Mouse (Mus musculus): ENCODE measurements at regions not wholly inside any gene's neighbourhood (a gene's known extent, or its start where the extent isn't known, plus 50 kb on each side); places are given as distances from the start of the nearest gene placed in this dataset.

DNA sequence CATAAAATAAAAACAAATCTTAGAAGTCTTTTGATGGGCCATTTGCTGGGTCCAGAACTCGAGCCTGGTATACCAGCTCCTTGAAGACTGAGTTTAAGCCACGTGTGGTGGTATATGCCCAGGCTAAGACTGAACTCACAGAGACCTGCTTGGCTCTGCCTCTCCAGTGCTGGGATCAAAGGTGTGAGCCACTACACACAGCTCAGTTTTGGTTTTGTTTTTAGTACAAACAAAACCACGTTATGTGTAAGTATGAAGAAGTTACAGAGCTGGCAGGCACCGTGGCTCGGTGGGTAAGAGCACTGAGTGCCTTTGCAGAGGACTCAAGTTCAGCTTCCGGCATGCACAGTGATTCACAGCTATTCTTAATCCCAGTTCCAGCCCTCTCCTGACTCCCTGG is 75.6 kb downstream of the Wdr5 start:
- no peak for DNase-seq

DNA sequence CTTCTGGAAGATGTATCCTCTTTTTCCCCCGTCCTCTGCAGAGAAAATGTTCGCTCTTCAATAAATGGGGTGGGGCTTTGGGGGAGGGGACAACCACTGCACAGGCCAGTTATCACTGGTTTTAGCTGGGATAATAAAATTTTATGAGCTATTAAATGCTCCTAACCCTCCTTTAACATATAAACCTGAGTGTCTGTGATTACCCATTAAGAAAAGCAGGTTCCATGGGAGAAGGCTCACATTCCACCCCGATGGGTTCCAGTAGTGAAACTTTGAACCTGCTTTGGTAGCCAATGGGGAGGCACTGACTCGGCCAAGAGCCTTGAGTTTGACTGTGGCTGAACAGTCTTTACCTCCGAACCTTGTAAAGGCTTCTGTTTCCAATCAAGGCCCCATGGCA is 76.7 kb downstream of the Wdr5 start:
- DNase-seq: no peak

DNA sequence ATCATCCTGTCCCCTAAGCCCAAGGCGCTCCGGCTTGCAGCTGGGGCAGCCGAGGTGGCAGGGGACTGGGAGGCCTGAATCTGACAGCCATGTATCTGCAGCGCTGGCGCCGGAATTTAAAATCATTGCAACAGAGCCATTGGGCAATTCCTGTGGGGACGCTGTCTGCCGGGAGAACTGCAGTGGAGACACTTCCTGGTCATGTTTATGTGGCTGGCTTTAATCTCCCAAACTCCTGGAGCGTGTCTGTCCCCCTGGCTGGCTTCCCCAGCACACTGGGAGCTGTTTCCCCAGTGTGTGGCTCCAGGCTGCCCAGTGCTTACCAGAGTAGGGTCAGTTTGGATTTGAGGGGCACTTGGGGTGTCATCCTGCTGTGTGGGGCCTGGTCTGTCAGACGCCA is 78.4 kb downstream of the Wdr5 start:
- DNase-seq: no peak

DNA sequence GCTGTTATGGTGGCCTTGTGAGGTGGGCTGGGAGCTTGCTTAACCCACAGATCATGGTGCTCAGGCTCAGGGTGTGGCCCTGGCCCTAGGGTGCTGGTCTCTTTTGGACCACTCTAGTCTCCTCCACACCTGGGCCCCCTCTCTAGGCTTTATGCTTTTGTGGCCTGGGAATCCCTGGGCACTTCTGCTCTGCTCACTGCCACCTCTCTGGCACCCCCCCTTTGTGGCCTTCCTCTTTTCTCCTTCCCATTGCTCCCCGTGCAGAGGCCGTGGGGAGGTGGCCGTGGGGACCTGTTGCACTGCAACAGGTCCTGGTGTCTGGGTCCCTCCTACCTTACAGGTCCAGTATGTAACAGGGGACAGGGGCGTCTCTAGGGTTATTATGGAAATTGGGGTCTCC is 80.3 kb downstream of the Wdr5 start:
- no peak for DNase-seq

DNA sequence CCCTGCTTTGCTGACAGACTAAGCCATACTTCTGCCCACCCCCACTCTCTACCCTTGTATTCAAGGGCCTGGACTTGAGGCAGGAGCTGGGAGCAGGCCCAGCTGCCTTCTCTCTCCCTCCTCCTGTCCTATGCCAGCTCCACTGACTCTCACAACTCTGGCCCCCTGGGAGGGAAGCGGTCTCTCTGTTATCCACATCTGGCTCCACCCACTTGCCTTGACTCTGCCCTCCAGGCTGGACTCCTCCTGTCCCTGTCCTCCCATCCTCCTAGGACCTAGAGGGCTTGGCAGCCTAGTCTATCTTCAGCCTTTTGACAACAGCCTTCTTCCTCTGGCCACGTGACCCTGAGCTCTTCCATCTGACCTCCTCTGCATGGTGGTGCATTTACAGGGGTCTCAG is 80.0 kb upstream of the Rxra start:
- no peak for DNase-seq

DNA sequence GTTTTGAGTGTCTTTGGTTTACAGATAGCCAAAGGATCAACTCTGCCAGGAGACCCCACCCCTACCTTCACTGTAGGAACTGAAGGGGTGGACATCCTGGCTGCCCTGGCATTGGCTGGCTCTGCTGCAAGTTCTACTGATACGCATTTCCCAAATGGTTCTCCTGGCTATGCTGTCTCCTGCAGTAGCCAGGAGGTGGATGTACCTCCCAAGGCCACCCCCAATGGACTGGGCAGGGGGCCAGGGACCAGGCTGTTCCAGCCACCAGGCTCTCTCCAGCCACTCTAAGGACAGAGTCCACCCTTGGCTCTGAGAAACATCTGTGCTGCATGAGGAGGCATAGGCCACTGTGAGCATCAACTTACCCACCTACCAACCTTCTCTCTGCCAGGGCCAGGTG is 79.3 kb upstream of the Rxra start:
- no peak for DNase-seq

DNA sequence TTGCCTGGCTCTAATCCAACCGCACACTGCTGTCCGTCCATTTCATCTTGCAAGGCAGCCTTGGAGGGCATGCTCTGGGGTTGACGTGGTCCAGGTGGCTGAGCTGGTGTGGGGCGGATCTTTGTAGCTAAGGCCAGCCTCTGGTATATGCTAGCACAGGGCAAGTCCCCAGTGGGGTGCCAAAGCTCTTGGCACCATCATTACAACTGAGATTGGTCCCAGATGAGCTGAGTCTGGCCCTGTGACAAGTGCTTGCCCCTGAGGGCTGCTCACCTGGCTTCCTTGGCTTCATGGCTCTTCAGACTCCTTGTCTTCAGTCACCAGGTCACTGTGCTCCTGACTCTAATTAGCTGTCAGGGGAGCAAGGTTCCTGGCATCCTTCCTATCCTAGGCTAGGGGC is 78.3 kb upstream of the Rxra start:
- no peak for DNase-seq

DNA sequence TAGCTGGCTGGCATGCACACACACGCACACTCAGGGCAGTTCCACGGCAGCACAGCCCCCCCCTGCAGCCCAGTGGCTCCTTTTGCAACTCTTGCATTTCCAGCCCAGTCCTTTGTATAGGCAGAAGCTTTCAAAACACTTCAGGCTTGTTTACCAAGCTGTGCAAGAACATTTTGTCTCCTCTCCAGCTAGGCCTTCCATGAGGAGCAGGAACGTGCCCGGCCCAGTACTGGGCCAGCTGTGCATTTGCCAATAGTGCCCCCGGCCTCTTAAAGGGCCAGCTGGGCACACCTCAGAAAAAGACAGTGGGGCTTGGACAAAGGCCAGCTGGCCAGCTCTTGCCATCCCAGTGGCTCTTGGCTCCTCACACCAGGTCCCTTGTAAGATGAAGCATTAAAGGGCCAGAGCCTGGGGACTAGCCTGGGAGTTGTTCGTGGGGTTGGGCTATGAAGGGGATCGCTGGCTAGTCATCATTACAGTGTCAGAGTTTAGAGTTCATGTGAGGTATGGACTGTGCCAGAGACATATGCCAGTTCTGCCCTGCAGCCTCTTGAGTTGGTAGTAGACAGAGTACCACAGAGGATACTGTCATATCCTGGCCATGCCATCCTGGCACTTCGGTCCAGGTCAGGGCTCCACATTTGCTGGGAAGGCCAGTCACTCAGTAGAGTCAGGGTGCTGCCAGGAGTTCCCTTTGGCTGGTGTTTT is 77.0 kb upstream of the Rxra start:
- DNase-seq: peak; percentile 45

DNA sequence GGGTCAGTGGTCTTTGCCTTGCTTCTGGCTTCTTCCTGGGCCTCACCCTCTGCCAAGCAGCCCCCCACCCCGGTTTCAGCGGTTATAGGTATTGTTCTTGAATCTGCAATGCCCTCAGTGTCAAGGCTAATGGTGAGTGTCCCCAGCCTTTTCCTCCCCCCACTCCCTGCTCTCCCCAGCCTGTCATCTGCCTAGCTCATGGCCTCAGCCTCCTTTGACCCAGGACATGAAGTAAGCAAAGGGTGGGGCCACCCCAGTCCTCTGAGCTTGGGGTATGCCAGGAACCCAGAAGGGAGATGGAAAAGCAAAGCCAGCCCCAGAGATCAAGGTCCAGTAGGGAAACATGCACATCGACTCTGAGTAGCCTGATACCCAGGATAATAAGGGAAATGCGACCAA is 76.5 kb upstream of the Rxra start:
- no peak for DNase-seq

DNA sequence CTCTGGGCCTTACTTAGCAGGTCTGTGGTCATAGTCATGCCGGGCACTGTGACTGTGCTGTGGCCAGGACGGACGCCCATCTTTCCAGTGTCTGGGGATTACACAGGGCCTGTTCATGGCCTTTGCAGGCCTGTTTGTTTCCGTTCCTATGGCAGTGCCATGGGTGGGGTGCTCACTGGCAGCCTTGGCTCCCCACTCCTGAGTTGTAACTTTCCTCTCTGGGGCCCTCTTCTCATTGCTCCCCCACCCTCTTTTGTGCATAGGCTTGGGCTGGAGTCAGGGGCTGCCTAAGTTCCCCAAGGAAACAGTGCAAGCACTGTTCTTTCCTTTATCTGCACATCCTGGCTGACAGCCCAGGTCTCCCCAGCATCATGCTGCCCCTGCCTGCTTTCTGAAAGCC is 72.9 kb upstream of the Rxra start:
- DNase-seq: no peak

DNA sequence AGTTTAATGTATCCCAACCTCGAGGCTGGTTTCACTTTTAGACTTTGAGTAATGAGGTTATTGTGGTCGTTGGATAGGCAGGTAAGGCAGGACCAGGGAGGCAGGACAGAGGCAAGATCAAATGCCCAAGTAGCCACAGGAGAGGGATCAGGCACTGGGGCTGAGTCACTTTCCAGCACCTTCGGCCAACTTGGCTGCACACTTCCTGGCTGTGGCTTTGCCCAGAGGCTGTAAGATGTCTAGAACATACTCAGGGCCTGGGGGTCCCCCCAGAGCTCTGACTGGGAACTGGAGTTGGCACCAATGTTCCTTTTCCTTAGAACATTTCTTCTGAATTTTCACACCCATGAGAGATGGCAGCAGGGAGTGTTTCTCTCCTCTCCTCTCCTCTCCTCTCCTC is 71.7 kb upstream of the Rxra start:
- no peak for DNase-seq

DNA sequence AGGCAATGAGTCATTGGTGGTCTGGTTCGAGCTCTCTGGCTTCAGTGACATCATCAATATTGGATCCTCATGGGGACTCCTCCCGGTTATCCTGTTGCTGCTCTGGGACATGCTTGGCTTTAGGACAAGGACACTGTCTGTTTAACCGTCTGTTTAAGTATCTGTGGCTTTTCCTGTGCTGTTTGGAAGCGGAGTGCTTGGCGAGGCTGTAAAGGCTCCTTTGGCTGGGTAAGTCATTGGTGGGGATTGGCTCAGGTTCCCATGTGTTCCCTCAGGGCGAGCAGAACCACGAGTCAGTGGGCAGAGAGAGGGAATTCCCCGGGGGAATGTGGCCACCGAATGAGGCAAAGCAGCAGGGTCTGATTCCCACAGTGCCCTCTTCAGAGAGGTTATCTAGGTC is 69.4 kb upstream of the Rxra start:
- no peak for DNase-seq

DNA sequence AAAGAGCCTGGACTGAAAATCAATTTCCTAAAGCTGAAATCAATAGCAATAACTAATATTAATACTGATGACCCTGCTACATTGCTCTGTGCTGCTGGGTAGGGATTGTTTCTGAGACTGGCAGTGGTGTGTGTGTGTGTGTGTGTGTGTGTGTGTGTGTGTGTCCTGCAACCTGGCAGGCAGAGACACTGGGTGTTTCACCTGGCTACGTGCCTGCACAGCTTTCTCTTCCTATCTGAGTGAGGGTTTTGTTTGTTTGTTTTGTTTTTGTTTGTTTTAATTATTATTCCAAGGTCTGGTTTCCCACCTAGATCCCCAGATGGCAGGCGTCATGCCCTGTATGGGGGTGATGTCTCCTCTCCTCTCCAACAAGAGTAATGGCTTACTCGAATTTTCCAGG is 54.5 kb upstream of the Rxra start:
- DNase-seq: no peak

DNA sequence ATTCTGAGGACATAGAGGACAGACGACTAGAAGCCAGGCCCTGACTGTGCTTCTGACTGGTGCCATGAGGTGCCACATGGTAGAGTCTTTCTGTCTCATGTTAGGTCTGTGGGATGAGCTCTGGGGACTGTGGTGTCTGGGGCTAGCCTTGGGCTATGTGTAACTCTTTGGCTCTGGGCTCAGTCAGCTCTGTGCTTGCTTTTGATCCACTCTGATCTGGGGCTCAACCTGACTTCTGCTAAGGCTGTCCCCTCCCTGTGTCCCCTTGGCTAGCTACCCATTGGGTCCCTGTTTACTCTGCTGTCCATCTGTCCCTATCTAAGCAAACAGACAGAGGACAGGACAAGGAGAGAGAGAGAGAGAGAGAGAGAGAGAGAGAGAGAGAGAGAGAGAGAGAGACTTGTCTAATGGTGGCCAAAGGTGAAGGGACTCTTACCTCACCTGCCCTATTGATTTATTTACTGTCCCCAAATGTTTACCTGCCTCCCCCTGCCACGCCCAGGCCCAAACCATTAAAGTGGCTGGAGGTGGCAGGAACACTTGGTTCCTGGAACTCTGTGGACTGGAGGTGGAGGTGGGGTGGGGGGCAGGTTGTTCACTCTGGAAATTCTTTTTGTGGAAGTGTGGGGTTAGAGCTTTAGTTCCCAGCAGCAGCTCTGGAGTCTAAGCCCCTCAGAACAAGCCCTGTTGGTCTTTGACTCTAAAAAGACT is 51.4 kb upstream of the Rxra start:
- no peak for DNase-seq
